Mouse (Mus musculus) myocyte (in vitro differentiated cells): Measurements from ENCODE around the gene Sigirr. TPM values are rescaled to one million over a fixed set of nuclear protein-coding genes. Genes with fewer than 3 reads are reported as not detected.
A peak's percentile ranks its signal among the peaks of the same experiment; 100 is the strongest.

Experiments used
- H3K27me3 ChIP-seq: one replicate; pipeline ENCODE4 v1.6.1; 2011; ENCODE audit not compliant: control insufficient read depth, insufficient read depth, insufficient read length
- H3K36me3 ChIP-seq: one replicate; pipeline ENCODE4 v1.6.1; 2011; ENCODE audit not compliant: control insufficient read depth, insufficient read depth
- H3K4me2 ChIP-seq: one replicate; pipeline ENCODE4 v1.6.1; 2011; ENCODE audit warnings: low read depth, control low read depth
- H3K4me3 ChIP-seq: one replicate; pipeline ENCODE4 v1.5.1; 2011; ENCODE audit warnings: mild to moderate bottlenecking, control low read depth, moderate library complexity
- H3K79me2 ChIP-seq: one replicate; pipeline ENCODE4 v1.6.1; 2011; ENCODE audit not compliant: control insufficient read depth, insufficient read depth
- H3ac ChIP-seq: one replicate; pipeline ENCODE4 v1.6.1; 2011; ENCODE audit not compliant: control insufficient read depth, insufficient read length
- CEBPB ChIP-seq: IDR thresholded peaks from 2 replicates; pipeline ENCODE4 v1.6.1; 2011; ENCODE audit warnings: mild to moderate bottlenecking, moderate library complexity; ENCODE audit not compliant: poor library complexity, insufficient read depth, severe bottlenecking
- E2F4 ChIP-seq: IDR thresholded peaks from one replicate; pipeline ENCODE4 v1.6.1; 2011; ENCODE audit warnings: mild to moderate bottlenecking, control low read depth, moderate library complexity; ENCODE audit not compliant: insufficient read depth
- MAX ChIP-seq: IDR thresholded peaks from one replicate; pipeline ENCODE4 v1.6.1; 2011; ENCODE audit warnings: low read depth, mild to moderate bottlenecking, control low read depth
- MYOD1 ChIP-seq, 3 experiments: IDR thresholded peaks; one replicate each; pipeline ENCODE4 v1.6.1; 2011; ENCODE audit warnings: control low read depth in 2 of 3, low read depth in 2 of 3, mild to moderate bottlenecking in 2 of 3, moderate library complexity in 1 of 3; ENCODE audit not compliant: insufficient read length in 2 of 3, control insufficient read depth in 1 of 3
- MYOG ChIP-seq, 3 experiments: IDR thresholded peaks; one replicate each; pipeline ENCODE4 v1.6.1; 2011; ENCODE audit warnings: control low read depth in 2 of 3, low read depth in 2 of 3, mild to moderate bottlenecking in 2 of 3; ENCODE audit not compliant: insufficient read length in 2 of 3, control insufficient read depth in 1 of 3, insufficient read depth in 1 of 3
- POLR2A ChIP-seq: IDR thresholded peaks from one replicate; pipeline ENCODE4 v1.6.1; 2011; ENCODE audit warnings: low read depth, mild to moderate bottlenecking, control low read depth, moderate library complexity; ENCODE audit not compliant: insufficient read length
- POLR2AphosphoS2 ChIP-seq: IDR thresholded peaks from one replicate; pipeline ENCODE4 v1.6.1; 2011; ENCODE audit warnings: low read depth, control low read depth; ENCODE audit not compliant: insufficient read length
- REST ChIP-seq: IDR thresholded peaks from one replicate; pipeline ENCODE4 v1.6.1; 2011; ENCODE audit warnings: mild to moderate bottlenecking, control low read depth, moderate library complexity; ENCODE audit not compliant: insufficient read depth, insufficient read length
- SRF ChIP-seq: IDR thresholded peaks from one replicate; pipeline ENCODE4 v1.6.1; 2011; ENCODE audit warnings: low read depth; ENCODE audit not compliant: control insufficient read depth, insufficient read length
- TCF12 ChIP-seq: IDR thresholded peaks from one replicate; pipeline ENCODE4 v1.6.1; 2011; ENCODE audit warnings: mild to moderate bottlenecking, control low read depth; ENCODE audit not compliant: poor library complexity, insufficient read depth, severe bottlenecking
- TCF3 ChIP-seq: IDR thresholded peaks from one replicate; pipeline ENCODE4 v1.6.1; 2011; ENCODE audit warnings: low read depth, control low read depth; ENCODE audit not compliant: insufficient read length
- USF1 ChIP-seq: IDR thresholded peaks from one replicate; pipeline ENCODE4 v1.6.1; 2011; ENCODE audit warnings: low read depth, mild to moderate bottlenecking, control low read depth, moderate library complexity
- polyA plus RNA-seq: library from polyadenylated mRNA; unstranded; fragments of >200 nt; fragmentation: generic; extraction: Trizol; gene quantifications from one replicate; pipeline ENCODE4 v1.2.1, GENCODE M21; 2012; ENCODE audit warnings: missing spikeins

Gene Sigirr
- polyA plus RNA-seq, 1 experiment: 4.8 TPM

DNA sequence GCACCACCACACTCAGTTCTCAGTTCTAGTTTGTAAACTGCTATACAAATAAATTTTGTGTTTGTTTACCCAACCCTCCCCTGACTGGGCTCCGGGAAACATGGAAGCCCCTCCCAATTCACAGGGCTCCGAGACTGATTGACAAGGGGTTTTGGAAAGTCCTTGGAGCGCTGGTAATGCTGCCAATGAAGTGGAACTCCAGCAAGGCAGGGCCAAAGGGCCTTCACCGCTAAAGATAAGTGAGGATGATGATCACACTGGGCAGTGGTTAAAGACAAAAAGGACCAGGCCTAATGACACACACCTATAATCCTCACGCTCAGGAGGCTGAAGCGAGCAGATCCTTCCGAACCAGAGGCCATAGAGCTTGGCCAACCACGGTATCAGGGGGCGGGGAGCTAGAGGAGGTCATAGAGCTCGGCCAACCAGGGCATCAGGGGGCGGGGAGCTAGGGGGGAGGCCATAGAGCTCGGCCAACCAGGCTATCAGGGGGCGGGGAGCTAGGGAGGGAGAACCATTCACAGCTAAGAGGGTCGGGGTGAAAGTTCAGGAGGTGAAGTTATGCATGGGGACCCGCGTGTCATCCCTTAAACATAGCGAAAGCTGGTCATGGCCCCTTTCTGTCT lies 49.2 kb downstream of the Sigirr start:
- H3K27me3 ChIP-seq: no peaks in the 10 kb centered on the region
- H3K36me3 ChIP-seq: no peaks in the 10 kb centered on the region
- no peak overlapping the region for H3K4me3 ChIP-seq
- no peak overlapping the region for H3K4me2 ChIP-seq
- H3ac ChIP-seq: no peak overlapping the region
- no peaks in the 10 kb centered on the region for H3K79me2 ChIP-seq
- TF ChIP-seq E2F4 (no peak), REST (no peak), MYOD1 (IDR thresholded peaks at IDR 0.05; ENCODE audit: control insufficient read depth in 1 of 3, insufficient read length in 2 of 3, low read depth in 2 of 3) (no peak), CEBPB (no peak), TCF12 (no peak), TCF3 (no peak), MAX (no peak), POLR2A (no peak), MYOG (IDR thresholded peaks at IDR 0.05; ENCODE audit: control insufficient read depth in 1 of 3, insufficient read depth in 1 of 3, insufficient read length in 2 of 3, low read depth in 2 of 3) (no peak), SRF (no peak), POLR2AphosphoS2 (no peak), USF1 (no peak)

DNA sequence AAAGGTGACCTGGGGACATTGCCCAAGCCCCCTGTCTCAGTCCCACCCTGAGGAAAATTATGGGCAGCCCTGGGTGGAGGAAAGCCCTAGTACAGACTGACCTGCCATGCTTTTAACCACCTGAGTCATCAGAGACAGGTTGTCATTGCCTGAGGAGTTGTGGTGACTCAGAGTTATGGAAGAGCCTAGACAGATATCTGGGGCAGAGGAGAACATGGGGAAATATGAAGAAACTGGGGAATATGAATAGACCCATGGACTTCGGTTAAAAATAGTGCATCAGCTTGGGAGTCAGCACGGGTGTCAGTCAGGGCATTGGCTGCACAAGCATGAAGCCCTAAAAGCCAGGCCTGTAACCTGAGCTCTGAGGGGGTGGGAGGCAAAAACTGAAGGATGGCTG lies 51.0 kb downstream of the Sigirr start:
- H3K4me2 ChIP-seq: peak overlapping the region; percentile 14
- no peaks in the 10 kb centered on the region for H3K79me2 ChIP-seq
- H3K36me3 ChIP-seq: no peaks in the 10 kb centered on the region
- TF ChIP-seq MYOG (IDR thresholded peaks at IDR 0.05; ENCODE audit: control insufficient read depth in 1 of 3, insufficient read depth in 1 of 3, insufficient read length in 2 of 3, low read depth in 2 of 3) (no peak), USF1 (no peak), MAX (no peak), SRF (no peak), POLR2A (no peak), MYOD1 (IDR thresholded peaks at IDR 0.05; ENCODE audit: control insufficient read depth in 1 of 3, insufficient read length in 2 of 3, low read depth in 2 of 3) (no peak), CEBPB (no peak)
- no peak overlapping the region for H3K4me3 ChIP-seq
- H3K27me3 ChIP-seq: no peaks in the 10 kb centered on the region
- H3ac ChIP-seq: no peak overlapping the region

DNA sequence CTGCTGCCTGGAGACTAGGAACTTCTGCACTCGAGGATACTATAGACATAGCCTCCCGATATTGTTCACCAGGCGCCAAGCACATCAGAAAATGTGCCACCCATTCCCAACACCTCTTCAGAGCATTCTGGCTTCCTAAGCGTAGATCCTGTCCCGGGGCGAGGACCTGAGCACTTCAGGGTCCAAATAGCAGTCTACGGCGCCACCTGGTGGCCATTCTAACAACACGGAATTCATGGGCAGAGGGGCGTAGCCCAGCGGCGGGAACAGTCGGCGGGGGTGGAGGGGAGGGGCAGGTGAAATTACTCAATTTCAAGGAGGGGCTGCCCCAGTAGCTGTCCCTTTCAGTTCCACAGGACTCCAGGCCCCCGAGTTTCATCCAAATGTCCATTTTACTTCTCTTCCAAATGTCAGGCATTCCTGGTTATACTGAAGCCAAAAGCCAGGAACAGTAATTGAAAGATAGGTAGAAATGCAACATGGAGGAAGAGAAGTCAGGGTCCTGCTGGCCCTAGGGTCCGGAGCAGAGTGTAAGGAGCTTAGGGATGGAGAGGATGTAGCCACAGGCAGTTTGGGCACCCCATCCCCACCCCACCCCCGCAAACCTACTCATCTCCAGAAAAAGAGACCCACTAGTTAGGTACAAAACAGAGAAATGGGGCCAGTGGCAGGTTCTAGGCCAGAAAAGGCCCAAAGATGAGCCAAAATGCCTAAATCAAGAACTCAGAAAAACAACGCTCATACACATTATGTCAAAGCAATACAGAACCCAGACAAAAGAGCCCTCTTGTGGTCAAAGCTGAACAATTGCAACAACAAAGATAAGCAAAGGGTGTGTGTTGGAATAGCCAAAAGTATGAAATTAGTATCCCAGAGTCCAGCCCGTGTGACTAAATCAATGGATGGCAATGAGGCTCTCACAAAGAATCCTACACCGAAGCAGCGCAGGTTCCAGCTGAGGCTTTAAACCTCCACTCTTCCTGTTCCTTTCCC lies 51.9 kb downstream of the Sigirr start:
- H3K36me3 ChIP-seq: no peaks in the 10 kb centered on the region
- TF ChIP-seq MYOD1 (IDR thresholded peaks at IDR 0.05; ENCODE audit: control insufficient read depth in 1 of 3, insufficient read length in 2 of 3, low read depth in 2 of 3) (peak in 1 of 3 experiments; percentile 28), CEBPB (0 out of 2 replicates have a peak, but pooled peaks have one; percentile 11), USF1 (no peak), REST (no peak), SRF (no peak)
- no peak overlapping the region for H3ac ChIP-seq
- H3K27me3 ChIP-seq: no peaks in the 10 kb centered on the region
- H3K79me2 ChIP-seq: no peaks in the 10 kb centered on the region
- peak overlapping the region; percentile 98 for H3K4me2 ChIP-seq
- peak overlapping the region; percentile 20 for H3K4me3 ChIP-seq

DNA sequence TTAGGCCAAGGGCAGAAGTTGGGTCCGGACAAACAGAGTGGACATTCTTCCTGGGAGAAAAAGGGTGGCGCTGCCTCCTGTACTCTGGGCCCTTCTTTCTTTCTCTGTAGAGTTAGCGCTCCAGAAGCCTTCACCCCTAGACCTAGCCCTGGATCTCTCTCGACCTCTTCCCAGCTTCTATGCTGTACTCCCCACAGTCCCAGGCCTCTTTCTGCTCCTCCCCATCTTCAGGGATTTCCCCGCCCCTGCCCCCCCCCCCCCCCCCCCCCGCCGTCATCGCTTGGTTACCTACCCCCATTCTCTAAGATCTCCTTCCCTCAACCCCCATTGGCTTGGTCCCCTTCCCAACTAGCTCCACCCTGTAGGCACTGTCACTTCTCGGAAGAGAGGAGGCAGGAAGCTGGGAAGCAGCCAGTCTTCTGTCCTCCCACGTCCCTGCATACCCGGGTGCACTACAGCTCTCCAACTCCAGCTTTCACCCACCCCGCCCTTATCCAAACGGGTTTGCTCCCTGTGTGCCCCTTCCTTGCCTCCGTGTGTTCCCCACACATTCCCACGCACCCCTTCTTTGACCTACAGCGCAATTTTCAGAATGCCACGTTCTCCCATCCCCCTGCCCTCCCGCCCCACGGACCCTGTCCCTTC lies 52.7 kb downstream of the Sigirr start:
- Histone ChIP-seq H3K27me3 (no peaks in the 10 kb centered on the region), H3ac (no peak overlapping the region), H3K4me2 (peak overlapping the region; percentile 98), H3K79me2 (no peaks in the 10 kb centered on the region), H3K36me3 (no peaks in the 10 kb centered on the region), H3K4me3 (peak overlapping the region; percentile 20)
- TF ChIP-seq CEBPB (no peak), USF1 (no peak), MYOG (IDR thresholded peaks at IDR 0.05; ENCODE audit: control insufficient read depth in 1 of 3, insufficient read depth in 1 of 3, insufficient read length in 2 of 3, low read depth in 2 of 3) (peak in 1 of 3 experiments; percentile 13), MAX (no peak), POLR2AphosphoS2 (peak; percentile 63), REST (no peak), POLR2A (peak; percentile 59), TCF12 (no peak), E2F4 (no peak), MYOD1 (IDR thresholded peaks at IDR 0.05; ENCODE audit: control insufficient read depth in 1 of 3, insufficient read length in 2 of 3, low read depth in 2 of 3) (no peak), TCF3 (no peak), SRF (no peak)
